Comparison of ENCODE assay signal across 17 mouse cellular contexts in genomic region chr2:55263847-55264449, GRCm38 (mm10).
A peak's percentile ranks its signal among the peaks of the same experiment; 100 is the strongest.
DNase-seq lines count a peak whose midpoint lies in the region; ATAC-seq lines count a peak whose summit lies in the region.
"Had no signal": no experiment of that assay in that cellular context is flagged by ENCODE, and none has a peak within 500 bp of the region (broad histone marks: within the 10 kb centered on the region; RNA-seq: fewer than 3 reads in every experiment).

No protein-coding gene starts in this region.

- H3K27ac ChIP-seq in hindbrain, embryonic 12.5 days, result no peak overlapping the region
- no peak overlapping the region for H3K27ac ChIP-seq in hindbrain, embryonic 16.5 days (ENCODE audit: low read depth, low read length)
- H3K27ac ChIP-seq in midbrain, embryonic 13.5 days, result no peak overlapping the region
- H3K27ac ChIP-seq in midbrain, embryonic 10.5 days (replicated peaks), result no peak overlapping the region
- no peak overlapping the region for H3K27ac ChIP-seq in midbrain, embryonic 15.5 days
- H3K27ac ChIP-seq in neural tube, embryonic 15.5 days (replicated peaks), result no peak overlapping the region
- H3K27ac ChIP-seq: embryonic facial prominence, embryonic 12.5 days; forebrain, embryonic 15.5 days; heart, embryonic 13.5 days had no signal

- no peak overlapping the region for H3K4me2 ChIP-seq in hindbrain, embryonic 12.5 days (replicated peaks)
- no peak overlapping the region for H3K4me2 ChIP-seq in hindbrain, embryonic 16.5 days (ENCODE audit: low read length)
- no peak overlapping the region for H3K4me2 ChIP-seq in midbrain, embryonic 13.5 days (replicated peaks)
- no peak overlapping the region for H3K4me2 ChIP-seq in midbrain, embryonic 15.5 days
- H3K4me2 ChIP-seq in neural tube, embryonic 15.5 days, result no peak overlapping the region
- H3K4me2 ChIP-seq: embryonic facial prominence, embryonic 12.5 days; forebrain, embryonic 15.5 days; heart, embryonic 13.5 days had no signal

- no peaks in the 10 kb centered on the region for H3K4me1 ChIP-seq in hindbrain, embryonic 12.5 days
- H3K4me1 ChIP-seq in hindbrain, embryonic 16.5 days (ENCODE audit: control insufficient read depth, insufficient read depth, low read depth, low read length), result no peaks in the 10 kb centered on the region
- H3K4me1 ChIP-seq in midbrain, embryonic 13.5 days (replicated peaks), result no peaks in the 10 kb centered on the region
- H3K4me1 ChIP-seq in midbrain, embryonic 10.5 days, result no peaks in the 10 kb centered on the region
- no peaks in the 10 kb centered on the region for H3K4me1 ChIP-seq in midbrain, embryonic 15.5 days
- no peaks in the 10 kb centered on the region for H3K4me1 ChIP-seq in neural tube, embryonic 15.5 days
- H3K4me1 ChIP-seq: embryonic facial prominence, embryonic 12.5 days; heart, embryonic 13.5 days had no signal

- no peaks in the 10 kb centered on the region for H3K27me3 ChIP-seq in hindbrain, embryonic 12.5 days
- H3K27me3 ChIP-seq in hindbrain, embryonic 16.5 days (replicated peaks; ENCODE audit: control insufficient read depth, insufficient read depth, low read length), result no peaks in the 10 kb centered on the region
- no peaks in the 10 kb centered on the region for H3K27me3 ChIP-seq in midbrain, embryonic 13.5 days
- no peaks in the 10 kb centered on the region for H3K27me3 ChIP-seq in midbrain, embryonic 10.5 days (ENCODE audit: low read depth, poor library complexity, severe bottlenecking)
- H3K27me3 ChIP-seq in midbrain, embryonic 15.5 days (replicated peaks), result no peaks in the 10 kb centered on the region
- H3K27me3 ChIP-seq in neural tube, embryonic 15.5 days (replicated peaks), result no peaks in the 10 kb centered on the region
- H3K27me3 ChIP-seq: embryonic facial prominence, embryonic 12.5 days; forebrain, embryonic 15.5 days; heart, embryonic 13.5 days had no signal

- H3K36me3 ChIP-seq in hindbrain, embryonic 12.5 days, result no peaks in the 10 kb centered on the region
- no peaks in the 10 kb centered on the region for H3K36me3 ChIP-seq in hindbrain, embryonic 16.5 days (ENCODE audit: control insufficient read depth, insufficient read depth, low read length)
- no peaks in the 10 kb centered on the region for H3K36me3 ChIP-seq in midbrain, embryonic 13.5 days
- H3K36me3 ChIP-seq in midbrain, embryonic 10.5 days, result no peaks in the 10 kb centered on the region
- no peaks in the 10 kb centered on the region for H3K36me3 ChIP-seq in midbrain, embryonic 15.5 days (replicated peaks)
- no peaks in the 10 kb centered on the region for H3K36me3 ChIP-seq in neural tube, embryonic 15.5 days
- H3K36me3 ChIP-seq: embryonic facial prominence, embryonic 12.5 days; forebrain, embryonic 15.5 days; heart, embryonic 13.5 days had no signal

- H3K9me3 ChIP-seq in hindbrain, embryonic 12.5 days (replicated peaks), result no peaks in the 10 kb centered on the region
- H3K9me3 ChIP-seq in hindbrain, embryonic 16.5 days (ENCODE audit: control insufficient read depth, low read length), result no peaks in the 10 kb centered on the region
- no peaks in the 10 kb centered on the region for H3K9me3 ChIP-seq in midbrain, embryonic 13.5 days
- no peaks in the 10 kb centered on the region for H3K9me3 ChIP-seq in midbrain, embryonic 10.5 days (replicated peaks)
- no peaks in the 10 kb centered on the region for H3K9me3 ChIP-seq in midbrain, embryonic 15.5 days
- no peaks in the 10 kb centered on the region for H3K9me3 ChIP-seq in neural tube, embryonic 15.5 days (replicated peaks)
- H3K9me3 ChIP-seq: embryonic facial prominence, embryonic 12.5 days; forebrain, embryonic 15.5 days; heart, embryonic 13.5 days had no signal

- ATAC-seq in hindbrain, embryonic 12.5 days (ENCODE audit: low FRiP score), result peak; percentile 67
- no peak for ATAC-seq in hindbrain, embryonic 16.5 days
- peak; percentile 77 for ATAC-seq in midbrain, embryonic 13.5 days
- ATAC-seq in midbrain, embryonic 15.5 days (replicated peaks), result peak; percentile 52; the same call in 1 of the 2 replicates
- ATAC-seq in neural tube, embryonic 15.5 days (ENCODE audit: low FRiP score), result peak; percentile 63; the same call in 1 of the 2 replicates
- ATAC-seq: forebrain, embryonic 15.5 days had no signal

- no peak overlapping the region for H3K4me3 ChIP-seq in hindbrain, embryonic 12.5 days
- H3K4me3 ChIP-seq in hindbrain, embryonic 16.5 days (ENCODE audit: low read length), result no peak overlapping the region
- H3K4me3 ChIP-seq in midbrain, embryonic 13.5 days (replicated peaks), result no peak overlapping the region
- H3K4me3 ChIP-seq in midbrain, embryonic 10.5 days, result no peak overlapping the region
- no peak overlapping the region for H3K4me3 ChIP-seq in midbrain, embryonic 15.5 days
- H3K4me3 ChIP-seq in neural tube, embryonic 15.5 days (replicated peaks), result no peak overlapping the region
- H3K4me3 ChIP-seq: embryonic facial prominence, embryonic 12.5 days; forebrain, embryonic 15.5 days; heart, embryonic 13.5 days had no signal

- DNase-seq in midbrain, embryonic 10.5 days (ENCODE audit: low spot score), result no peak
- no peak for DNase-seq in lung, postnatal 25 days (ENCODE audit: low spot score)
- no peak for DNase-seq in left cerebral cortex, adult 8-10 months (ENCODE audit: low spot score in 2 of 2)
- DNase-seq: adrenal gland, postnatal 10 days; cerebellum, adult 2 months; cerebellum, postnatal 10 days; gastrocnemius, postnatal 36 days; heart, adult 11 months; heart, postnatal 36 days had no signal

- 79% methylated on average over 1 of the region's 2 CpGs for WGBS in hindbrain, embryonic 12.5 days
- WGBS in hindbrain, embryonic 16.5 days, result 70% methylated on average over 2 of the region's 2 CpGs
- 76% methylated on average over 1 of the region's 2 CpGs for WGBS in midbrain, embryonic 13.5 days
- WGBS in midbrain, embryonic 10.5 days, result 79% methylated on average over 2 of the region's 2 CpGs
- WGBS in midbrain, embryonic 15.5 days, result 73% methylated on average over 1 of the region's 2 CpGs
- 37% methylated on average over 1 of the region's 2 CpGs for WGBS in neural tube, embryonic 15.5 days

- H3K9ac ChIP-seq in hindbrain, embryonic 12.5 days, result no peak overlapping the region
- no peak overlapping the region for H3K9ac ChIP-seq in hindbrain, embryonic 16.5 days (ENCODE audit: low read depth, low read length)
- no peak overlapping the region for H3K9ac ChIP-seq in midbrain, embryonic 13.5 days (replicated peaks)
- no peak overlapping the region for H3K9ac ChIP-seq in midbrain, embryonic 15.5 days
- no peak overlapping the region for H3K9ac ChIP-seq in neural tube, embryonic 15.5 days (replicated peaks)
- H3K9ac ChIP-seq: embryonic facial prominence, embryonic 12.5 days; forebrain, embryonic 15.5 days; heart, embryonic 13.5 days had no signal
